Mouse (Mus musculus): Measurements from ENCODE around the gene Sstr2.
"Not testable (repeated sequence)": the region's sequence is repeated elsewhere in the genome, so short reads cannot be mapped to it uniquely, and the experiment has no call there.

The Sstr2 gene

GRCm38 (mm10) chr11:113656511-113656932, 37.4 kb downstream of the Sstr2 start:
- no peak for DNase-seq (ENCODE audit: low spot score in 2 of 2)

DNA sequence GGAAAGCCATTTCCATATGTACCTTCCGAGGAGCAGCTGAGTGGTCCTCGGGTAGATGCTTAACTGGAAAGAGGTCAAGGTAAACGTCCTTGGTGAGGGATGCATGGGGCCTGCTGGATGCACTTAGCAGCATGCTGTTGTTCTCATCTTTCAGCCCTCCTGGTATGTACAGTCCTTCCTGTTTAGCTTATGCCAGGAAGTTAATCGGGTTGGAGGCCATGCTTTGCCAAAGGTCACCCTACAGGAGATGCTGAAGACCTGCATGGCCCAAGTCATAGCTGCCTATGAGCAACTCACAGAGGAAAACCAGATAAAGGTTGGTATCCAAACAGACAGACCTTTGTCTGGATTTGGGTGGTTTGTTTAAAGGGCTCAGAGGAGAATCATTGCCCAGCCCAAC, 38.1 kb downstream of the Sstr2 start:
- no peak for DNase-seq (ENCODE audit: low spot score in 2 of 2)

GRCm38 (mm10) chr11:113658319-113658718, 39.2 kb downstream of the Sstr2 start:
- no peak for DNase-seq (ENCODE audit: low spot score in 2 of 2)

DNA sequence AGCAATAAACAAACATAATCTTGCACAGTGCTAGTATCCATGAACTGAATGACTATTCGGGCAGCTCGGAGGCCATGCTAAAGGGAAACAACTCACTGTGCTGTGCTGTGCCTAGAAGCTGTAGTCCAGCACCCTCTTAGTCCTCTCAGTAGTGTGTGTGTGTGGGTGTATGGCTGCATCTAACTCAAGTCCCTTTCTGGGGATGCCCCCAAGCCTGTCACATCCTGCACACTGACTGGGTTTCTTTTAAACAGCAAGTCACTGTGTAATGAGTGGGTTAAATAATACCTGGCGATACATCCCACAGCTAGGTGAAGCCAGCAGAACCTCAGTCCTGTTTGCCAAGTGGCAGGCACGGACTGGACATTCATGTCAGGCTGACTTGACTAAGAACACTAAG, 39.6 kb downstream of the Sstr2 start:
- DNase-seq (ENCODE audit: low spot score in 2 of 2), result no peak

- not testable (repeated sequence) for DNase-seq (ENCODE audit: low spot score in 2 of 2)
Measured at GRCm38 (mm10) chr11:113660213-113660612, 41.1 kb downstream of the Sstr2 start.

DNA sequence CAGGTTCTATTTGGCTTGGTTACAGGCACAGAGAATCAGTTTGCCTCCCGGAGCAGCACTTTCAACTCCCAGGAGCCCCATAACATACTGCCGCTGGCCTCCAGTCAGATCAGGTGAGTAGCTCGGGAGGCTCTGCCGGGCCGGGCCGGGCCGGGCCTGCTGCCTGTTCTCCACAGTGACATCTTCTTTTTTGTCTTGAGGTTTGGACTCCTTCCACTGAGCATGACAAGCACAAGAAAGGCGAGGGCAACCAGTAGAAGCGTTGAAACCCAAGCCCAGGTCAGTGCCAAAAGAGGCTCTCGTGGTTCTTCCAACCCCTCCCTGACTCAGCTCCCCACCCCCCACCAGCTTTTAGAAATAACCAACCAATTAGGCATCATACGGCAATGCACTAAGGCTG, 41.8 kb downstream of the Sstr2 start:
- no peak for DNase-seq (ENCODE audit: low spot score in 2 of 2)

- no peak for DNase-seq (ENCODE audit: low spot score in 2 of 2)
Measured at GRCm38 (mm10) chr11:113661835-113662351, 42.8 kb downstream of the Sstr2 start.

GRCm38 (mm10) chr11:113664279-113664678, 45.1 kb downstream of the Sstr2 start:
- DNase-seq (ENCODE audit: low spot score in 2 of 2), result no peak

DNA sequence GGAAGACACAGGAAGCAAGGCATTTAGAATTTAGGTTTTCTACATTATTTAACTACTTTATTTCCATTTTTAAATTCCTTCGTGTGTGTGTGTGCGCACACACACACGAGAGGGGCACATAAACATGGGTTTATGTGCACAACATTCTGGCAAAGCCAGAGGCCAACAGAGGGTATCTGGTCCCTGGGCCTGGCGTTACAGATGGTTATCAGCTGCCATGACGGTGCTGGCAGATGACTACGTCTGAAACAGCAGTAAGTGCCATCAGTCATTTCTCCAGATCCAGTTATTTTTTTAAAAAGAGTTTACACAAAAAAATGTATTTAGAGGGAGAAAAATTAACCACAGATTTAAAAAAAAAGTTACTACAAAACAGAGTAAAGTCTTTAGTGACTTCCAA, 47.1 kb downstream of the Sstr2 start:
- DNase-seq (ENCODE audit: low spot score in 2 of 2), result no peak

DNA sequence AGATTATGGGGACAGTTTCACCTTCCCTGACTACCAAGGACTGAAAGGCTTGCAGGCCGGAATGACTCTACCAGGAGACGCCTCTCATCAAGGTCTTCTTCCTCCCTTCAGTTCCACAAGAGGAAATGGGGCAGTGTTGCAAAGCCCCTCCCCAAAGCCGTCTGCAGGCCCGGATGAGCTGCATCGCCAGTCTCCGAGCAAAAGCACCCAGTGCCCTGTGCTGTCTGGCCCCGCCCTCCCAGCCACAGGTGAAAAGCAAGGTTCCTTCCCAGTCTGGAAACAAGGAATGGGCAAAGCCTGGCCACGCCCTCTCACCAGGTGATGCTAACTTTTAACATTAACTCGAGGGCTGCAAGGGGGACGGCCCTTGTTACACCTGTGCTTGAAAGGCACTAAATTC, 47.5 kb downstream of the Sstr2 start:
- DNase-seq (ENCODE audit: low spot score in 2 of 2), result no peak

- no peak for DNase-seq (ENCODE audit: low spot score in 2 of 2)
Measured at GRCm38 (mm10) chr11:113667122-113667521, 48.0 kb downstream of the Sstr2 start.

- DNase-seq (ENCODE audit: low spot score in 2 of 2), result no peak
Measured at GRCm38 (mm10) chr11:113667704-113668103, 48.6 kb downstream of the Sstr2 start.

DNA sequence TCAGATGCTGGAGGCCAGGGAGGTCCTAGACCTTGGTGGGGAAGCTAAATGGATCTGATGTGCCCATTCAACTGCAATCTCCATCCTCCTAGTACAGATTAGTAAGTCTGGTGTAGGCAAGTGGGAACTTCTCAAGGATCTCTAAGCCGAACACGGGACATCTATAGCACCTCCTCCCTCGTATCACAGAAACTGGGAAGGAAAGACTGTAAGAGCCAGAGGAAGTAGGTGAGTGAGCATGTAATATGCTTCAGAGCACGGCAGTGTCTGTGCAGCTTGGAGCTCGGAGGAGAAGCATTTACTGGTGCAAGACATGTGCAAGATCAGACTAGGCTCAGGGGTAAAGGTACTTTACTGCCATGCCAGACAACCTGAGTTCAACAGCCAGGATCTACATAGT, 49.7 kb downstream of the Sstr2 start:
- no peak for DNase-seq (ENCODE audit: low spot score in 2 of 2)

- DNase-seq (ENCODE audit: low spot score in 2 of 2), result no peak
Measured at GRCm38 (mm10) chr11:113669711-113670110, 50.6 kb downstream of the Sstr2 start.

DNA sequence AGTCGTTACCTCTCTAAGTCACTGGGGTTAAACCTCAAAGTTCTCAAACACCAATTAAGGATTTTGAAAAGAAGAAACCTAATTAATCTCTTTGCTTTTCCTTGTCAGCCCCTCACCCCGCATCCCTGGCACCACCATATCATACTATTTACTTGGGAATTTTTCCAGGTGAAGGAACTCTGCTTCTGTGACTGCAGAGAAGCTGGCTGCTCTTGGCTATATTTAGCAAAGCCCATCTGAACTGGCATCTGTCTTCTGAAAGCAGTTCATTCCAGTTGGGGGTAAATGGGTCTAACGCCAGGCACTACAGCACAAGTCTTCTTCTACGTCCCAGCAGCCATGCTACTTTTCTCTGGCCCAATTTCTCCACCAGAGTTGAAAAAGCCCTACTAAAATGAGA, 54.5 kb downstream of the Sstr2 start:
- no peak for DNase-seq (ENCODE audit: low spot score in 2 of 2)

DNA sequence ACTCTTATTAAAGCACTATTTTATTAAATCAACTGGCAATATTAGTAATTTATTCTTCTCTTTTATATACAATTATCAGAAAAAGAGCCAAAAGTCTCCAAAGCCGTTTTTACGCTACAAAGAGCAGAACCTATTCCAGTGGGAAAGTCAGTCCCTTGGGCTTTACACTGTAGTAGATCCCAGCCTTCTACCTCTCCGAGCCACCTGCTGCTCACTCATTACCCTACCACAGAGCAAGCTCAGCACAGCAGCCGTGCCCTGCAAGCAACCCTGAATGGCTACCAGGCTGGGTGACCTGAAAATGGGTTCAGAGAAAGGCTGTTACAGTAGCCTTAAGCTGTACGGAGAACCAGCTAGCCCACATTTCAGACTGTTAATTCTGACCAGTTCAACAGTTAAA, 55.5 kb downstream of the Sstr2 start:
- no peak for DNase-seq (ENCODE audit: low spot score in 2 of 2)

Data from urinary bladder, postnatal 4 days (tissue).